Mouse (Mus musculus): ENCODE measurements at regions not wholly inside any gene's neighbourhood (a gene's known extent, or its start where the extent isn't known, plus 50 kb on each side); places are given as distances from the start of the nearest gene placed in this dataset.

DNA sequence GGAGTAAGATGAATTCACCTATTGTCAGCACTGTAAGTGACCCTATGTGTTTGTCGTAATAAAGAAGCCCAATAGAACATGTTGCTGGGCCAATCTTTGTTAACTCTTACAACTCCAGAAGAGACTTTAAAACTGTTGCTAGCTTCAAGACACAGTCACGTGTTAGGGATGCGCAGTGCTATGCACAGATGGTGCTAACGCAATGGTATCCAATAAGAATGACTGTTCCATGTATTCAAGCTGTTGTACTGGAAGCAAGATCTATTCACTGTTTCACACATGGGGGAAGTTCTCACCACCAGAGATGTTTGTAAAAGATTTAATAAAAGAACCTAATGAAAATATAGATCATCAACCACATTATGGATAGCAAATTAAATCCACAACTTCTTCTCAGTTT, 108.7 kb upstream of the Itga4 start:
- TF ChIP-seq CTCF (IDR thresholded peaks at IDR 0.05; ENCODE audit: low read depth), result no peak
- TF ChIP-seq EP300 (IDR thresholded peaks at IDR 0.05; ENCODE audit: low read depth), result no peak

Measured in liver, postnatal 0 days (tissue).